Mouse (Mus musculus) lung, embryonic 14.5 days (tissue): ENCODE data around the gene Nr1d1. TPM values are rescaled to one million over a fixed set of nuclear protein-coding genes. Genes with fewer than 3 reads are reported as not detected.
"Not testable (repeated sequence)": the region's sequence is repeated elsewhere in the genome, so short reads cannot be mapped to it uniquely, and the experiment has no call there.

ENCODE experiments used
- ATAC-seq: fragments of 200-750 bp; cut with Nextera tagmentation; 2 replicates; pipeline ENCODE4 v1.8.0; 2017; ENCODE audit warnings: mild to moderate bottlenecking, moderate TSS enrichment, moderate library complexity; ENCODE audit not compliant: insufficient read depth
- DNase-seq: peaks from one replicate; pipeline ENCODE4 v3.0.0-alpha.2; 2015
- H3K27ac ChIP-seq: fragments of 300-500 bp; sonication (generic); 2 replicates; pipeline ENCODE4 v1.5.1; 2014; ENCODE audit warnings: low read depth, mild to moderate bottlenecking, moderate library complexity
- H3K27me3 ChIP-seq: fragments of 300-500 bp; sonication (generic); 2 replicates; pipeline ENCODE4 v1.6.1; 2014; ENCODE audit warnings: low read length, control low read depth; ENCODE audit not compliant: insufficient read depth
- H3K36me3 ChIP-seq: fragments of 300-500 bp; sonication (generic); 2 replicates; pipeline ENCODE4 v1.6.1; 2014; ENCODE audit warnings: control low read depth; ENCODE audit not compliant: insufficient read depth
- H3K4me1 ChIP-seq: fragments of 300-500 bp; sonication (generic); 2 replicates; pipeline ENCODE4 v1.6.1; 2014; ENCODE audit warnings: antibody characterized with exemption, control low read depth; ENCODE audit not compliant: insufficient read depth
- H3K4me2 ChIP-seq: fragments of 300-500 bp; sonication (generic); 2 replicates; pipeline ENCODE4 v1.6.1; 2014; ENCODE audit warnings: mild to moderate bottlenecking
- H3K4me3 ChIP-seq: fragments of 300-500 bp; sonication (generic); 2 replicates; pipeline ENCODE4 v1.5.1; 2014; ENCODE audit warnings: low read depth, low read length
- H3K9ac ChIP-seq: fragments of 300-500 bp; sonication (generic); 2 replicates; pipeline ENCODE4 v1.6.1; 2014
- H3K9me3 ChIP-seq: fragments of 300-500 bp; sonication (generic); 2 replicates; pipeline ENCODE4 v1.6.1; 2016; ENCODE audit warnings: low read depth, low read length, control low read depth
- CTCF ChIP-seq: IDR thresholded peaks from 2 replicates; pipeline ENCODE4 v1.5.1; 2016; ENCODE audit warnings: antibody characterized with exemption, low read depth
- WGBS: fragments of 180-500 bp; shearing (Covaris S2); extraction: QIAGEN DNeasy Blood & Tissue Kit; methylation state at CpG from one replicate; pipeline ENCODE4 v1.1.7; 2014; 5-methylcytosine and 5-hydroxymethylcytosine counted together
- polyA plus RNA-seq: library from polyadenylated mRNA; unstranded; fragments of >200 nt; fragmentation: Nextera tagmentation; extraction: Ambion mirVana; gene quantifications from 2 replicates; pipeline ENCODE4 v1.2.1, GENCODE M21; 2014

The Nr1d1 gene
- polyA plus RNA-seq, 1 experiment from 2014 or later = 1.4 TPM

- H3K9me3 ChIP-seq = no peaks in the 10 kb centered on the region
- ATAC-seq = no peak
- peak overlapping the region; percentile 75 for H3K4me3 ChIP-seq
- no peak for TF ChIP-seq CTCF
- DNase-seq = peak; percentile 25
- H3K27ac ChIP-seq = peak overlapping the region; percentile 95
- H3K4me2 ChIP-seq = peak overlapping the region; percentile 76
- no peaks in the 10 kb centered on the region for H3K27me3 ChIP-seq
- peak overlapping the region; percentile 81 for H3K9ac ChIP-seq
- WGBS = under 1% methylated on average over 17 of the region's 17 CpGs
- no peaks in the 10 kb centered on the region for H3K36me3 ChIP-seq
- peaks cover 37% of the 10 kb centered on the region for H3K4me1 ChIP-seq
These were observed 34.0 kb downstream of the Nr1d1 start for GRCm38 (mm10) chr11:98741051-98741620.

DNA sequence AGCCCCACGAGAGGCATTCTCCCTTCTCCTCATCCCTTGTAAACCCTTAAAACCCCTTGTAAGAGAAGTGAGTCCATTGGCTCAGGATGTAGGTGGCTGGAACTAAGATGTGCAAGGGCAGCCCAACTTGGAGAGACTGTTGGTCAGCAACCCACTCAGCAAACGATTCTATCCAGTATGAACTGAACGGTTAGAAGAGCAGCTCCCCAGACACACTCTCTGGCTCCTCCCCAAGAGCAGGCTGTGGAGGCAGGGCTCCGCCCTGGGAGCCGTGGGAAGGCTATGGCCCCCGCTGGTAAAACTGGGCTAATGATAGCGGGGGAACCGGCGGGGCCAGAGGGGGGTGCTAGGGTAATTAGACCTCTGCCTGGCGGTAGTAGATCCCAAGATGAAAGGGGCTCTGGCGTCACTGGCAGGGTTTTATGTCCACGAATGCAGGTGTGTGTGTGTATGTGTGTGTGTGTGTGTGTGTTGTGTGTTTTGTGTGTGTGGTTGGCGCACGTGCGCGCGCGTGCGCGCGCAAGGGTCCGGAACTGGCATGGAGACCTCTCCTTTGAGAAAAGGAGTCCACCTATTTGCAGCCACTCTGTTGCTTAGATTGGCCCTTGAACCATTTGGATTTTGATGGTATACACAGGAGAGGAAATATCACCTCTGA, 34.6 kb downstream of the Nr1d1 start, which contains the start of gene Thra:
TSS of gene Thra (plus strand) at position 246 of the 658 bp plus-strand sequence.
- H3K27me3 ChIP-seq = no peaks in the 10 kb centered on the region
- peak within 1 kb of the TSS; percentile 81 for H3K9ac ChIP-seq
- no peaks in the 10 kb centered on the region for H3K9me3 ChIP-seq
- H3K4me2 ChIP-seq = peak within 1 kb of the TSS; percentile 76
- peak within 1 kb of the TSS; percentile 75 for H3K4me3 ChIP-seq
- no peaks in the 10 kb centered on the region for H3K36me3 ChIP-seq
- ATAC-seq (peak; percentile 77), DNase-seq (peak; percentile 85)
- TF ChIP-seq CTCF = no peak
- H3K4me1 ChIP-seq = peaks cover 31% of the 10 kb centered on the region
- peak within 1 kb of the TSS; percentile 95 for H3K27ac ChIP-seq
- under 1% methylated on average over 22 of the region's 22 CpGs for WGBS

- ATAC-seq (peak; percentile 22; the same call in 1 of the 2 replicates), DNase-seq (peak; percentile 70)
- Histone ChIP-seq H3K27me3 (no peaks in the 10 kb centered on the region), H3K9me3 (no peaks in the 10 kb centered on the region), H3K36me3 (no peaks in the 10 kb centered on the region), H3K4me2 (peak overlapping the region; percentile 76), H3K4me3 (peak overlapping the region; percentile 75), H3K4me1 (peaks cover 28% of the 10 kb centered on the region), H3K27ac (peak overlapping the region; percentile 95), H3K9ac (peak overlapping the region; percentile 81)
- no peak for TF ChIP-seq CTCF
- WGBS = 6% methylated on average over 8 of the region's 8 CpGs
These were observed 35.1 kb downstream of the Nr1d1 start for GRCm38 (mm10) chr11:98740026-98740392.

GRCm38 (mm10) chr11:98738925-98739324, 36.2 kb downstream of the Nr1d1 start:
- WGBS = 55% methylated on average over 9 of the region's 9 CpGs
- Histone ChIP-seq H3K4me2 (no peak overlapping the region), H3K27ac (no peak overlapping the region), H3K4me1 (peaks cover 17% of the 10 kb centered on the region), H3K27me3 (no peaks in the 10 kb centered on the region), H3K4me3 (no peak overlapping the region), H3K36me3 (no peaks in the 10 kb centered on the region), H3K9ac (no peak overlapping the region), H3K9me3 (peaks cover 3% of the 10 kb centered on the region; the same call in 1 of the 2 replicates)
- DNase-seq (no peak), ATAC-seq (no peak)
- no peak for TF ChIP-seq CTCF

- no peak overlapping the region for H3K4me3 ChIP-seq
- TF ChIP-seq CTCF = no peak
- no peaks in the 10 kb centered on the region for H3K36me3 ChIP-seq
- H3K27ac ChIP-seq = no peak overlapping the region
- no peak overlapping the region for H3K9ac ChIP-seq
- no peaks in the 10 kb centered on the region for H3K27me3 ChIP-seq
- DNase-seq (no peak), ATAC-seq (no peak)
- H3K4me2 ChIP-seq = no peak overlapping the region
- peaks cover 3% of the 10 kb centered on the region; the same call in 1 of the 2 replicates for H3K9me3 ChIP-seq
- peaks cover 13% of the 10 kb centered on the region for H3K4me1 ChIP-seq
- 34% methylated on average over 4 of the region's 4 CpGs for WGBS
These were observed 36.7 kb downstream of the Nr1d1 start for GRCm38 (mm10) chr11:98738428-98738911.

- not testable (repeated sequence) for ATAC-seq, H3K4me3 ChIP-seq, H3K9me3 ChIP-seq, DNase-seq, H3K27me3 ChIP-seq, H3K36me3 ChIP-seq, H3K9ac ChIP-seq, H3K4me2 ChIP-seq, H3K4me1 ChIP-seq, H3K27ac ChIP-seq
- WGBS = 75% methylated on average over 2 of the region's 2 CpGs
These were observed 37.9 kb downstream of the Nr1d1 start for GRCm38 (mm10) chr11:98737220-98737619.

GRCm38 (mm10) chr11:98736176-98736575, 39.0 kb downstream of the Nr1d1 start:
- Histone ChIP-seq H3K4me3 (no peak overlapping the region), H3K36me3 (no peaks in the 10 kb centered on the region), H3K27ac (no peak overlapping the region), H3K9me3 (peaks cover 3% of the 10 kb centered on the region; the same call in 1 of the 2 replicates), H3K4me1 (peaks cover 7% of the 10 kb centered on the region; the same call in 1 of the 2 replicates), H3K4me2 (no peak overlapping the region), H3K9ac (no peak overlapping the region), H3K27me3 (no peaks in the 10 kb centered on the region)
- ATAC-seq = no peak
- 87% methylated on average over 1 of the region's 1 CpGs for WGBS
- DNase-seq = no peak
- no peak for TF ChIP-seq CTCF
